Mouse (Mus musculus): ENCODE results near the gene Parva.

Parva gene

DNA sequence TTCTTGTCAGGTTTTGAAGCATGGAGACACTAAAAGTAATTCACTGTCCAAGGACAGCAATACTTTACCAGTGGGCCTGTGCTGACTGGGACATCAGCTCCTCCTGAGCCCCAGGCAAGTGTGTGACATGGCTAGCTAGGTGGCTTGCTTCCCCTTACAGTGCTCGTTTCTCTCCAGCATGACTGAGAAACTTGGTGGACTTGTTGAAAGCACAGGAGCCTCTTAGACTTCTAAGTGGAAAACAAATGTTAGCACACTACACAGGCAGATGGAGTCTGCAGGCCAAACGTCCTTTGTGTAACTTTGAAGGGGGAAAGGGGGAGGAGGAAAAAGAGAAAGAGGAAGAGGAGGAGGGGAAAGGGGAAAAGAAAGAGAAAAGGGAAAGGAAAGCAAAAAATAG is 172.3 kb downstream of the Parva start:
- no peak for DNase-seq (ENCODE audit: extremely low spot score)

DNA sequence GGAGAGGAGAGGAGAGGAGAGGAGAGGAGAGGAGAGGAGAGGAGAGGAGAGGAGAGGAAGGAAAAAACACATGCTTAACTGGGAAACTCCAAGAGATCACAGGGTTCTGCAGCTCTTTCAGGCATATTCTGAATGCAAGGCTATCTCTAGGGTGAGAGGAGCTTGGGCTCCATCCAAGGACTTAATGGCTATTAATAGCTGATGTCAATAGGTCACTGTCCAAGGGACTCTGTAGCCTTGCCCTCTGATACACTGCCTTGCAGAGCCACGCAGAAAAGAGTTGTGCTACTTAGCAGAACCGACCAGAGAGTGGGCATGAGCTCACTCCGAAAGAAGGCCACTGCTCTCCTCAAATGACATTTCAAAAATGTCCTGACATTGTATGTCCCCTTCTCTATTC is 172.9 kb downstream of the Parva start:
- no peak for DNase-seq (ENCODE audit: extremely low spot score)

- no peak for DNase-seq (ENCODE audit: extremely low spot score)
These were observed 175.7 kb downstream of the Parva start for GRCm38 (mm10) chr7:112602966-112603365.

- DNase-seq (ENCODE audit: extremely low spot score), result no peak
These were observed 176.3 kb downstream of the Parva start for GRCm38 (mm10) chr7:112603496-112604170.

- DNase-seq (ENCODE audit: extremely low spot score), result no peak
These were observed 176.9 kb downstream of the Parva start for GRCm38 (mm10) chr7:112604209-112604608.

DNA sequence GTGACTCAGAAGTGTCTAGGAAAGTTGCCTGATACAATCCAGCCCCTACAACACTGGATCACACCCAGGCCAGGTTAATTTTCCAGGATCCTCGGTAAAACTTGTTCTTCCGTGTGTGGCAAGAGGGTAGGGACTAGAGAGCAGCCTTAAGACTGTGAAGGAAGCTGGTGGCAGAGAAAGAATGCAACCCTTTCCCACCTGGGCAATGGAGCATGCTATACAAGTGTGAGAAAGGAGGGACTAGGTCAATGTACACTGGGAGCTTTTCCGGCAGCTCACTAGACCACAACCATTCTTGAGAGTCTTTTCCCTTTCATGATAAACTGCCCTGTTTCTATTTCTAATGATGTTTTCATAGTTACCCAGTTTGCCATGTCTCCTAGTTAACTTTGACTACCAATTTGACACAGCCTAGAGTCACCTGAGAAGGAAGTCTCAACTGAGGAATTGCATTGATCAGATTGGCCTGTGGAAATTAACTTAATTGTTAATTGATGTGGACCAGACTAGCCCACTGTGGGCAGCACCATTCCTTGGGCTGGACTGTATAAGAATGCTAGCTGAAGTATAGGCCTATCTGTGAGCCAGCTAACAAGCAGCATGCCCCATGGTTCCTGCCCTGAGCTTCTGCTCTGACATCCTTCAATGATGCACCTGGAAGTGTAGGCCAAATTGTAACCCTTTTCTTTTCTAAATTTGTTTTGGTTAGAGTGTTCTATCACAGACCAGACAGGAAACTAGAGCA is 186.9 kb downstream of the Parva start:
- no peak for DNase-seq (ENCODE audit: extremely low spot score)

DNA sequence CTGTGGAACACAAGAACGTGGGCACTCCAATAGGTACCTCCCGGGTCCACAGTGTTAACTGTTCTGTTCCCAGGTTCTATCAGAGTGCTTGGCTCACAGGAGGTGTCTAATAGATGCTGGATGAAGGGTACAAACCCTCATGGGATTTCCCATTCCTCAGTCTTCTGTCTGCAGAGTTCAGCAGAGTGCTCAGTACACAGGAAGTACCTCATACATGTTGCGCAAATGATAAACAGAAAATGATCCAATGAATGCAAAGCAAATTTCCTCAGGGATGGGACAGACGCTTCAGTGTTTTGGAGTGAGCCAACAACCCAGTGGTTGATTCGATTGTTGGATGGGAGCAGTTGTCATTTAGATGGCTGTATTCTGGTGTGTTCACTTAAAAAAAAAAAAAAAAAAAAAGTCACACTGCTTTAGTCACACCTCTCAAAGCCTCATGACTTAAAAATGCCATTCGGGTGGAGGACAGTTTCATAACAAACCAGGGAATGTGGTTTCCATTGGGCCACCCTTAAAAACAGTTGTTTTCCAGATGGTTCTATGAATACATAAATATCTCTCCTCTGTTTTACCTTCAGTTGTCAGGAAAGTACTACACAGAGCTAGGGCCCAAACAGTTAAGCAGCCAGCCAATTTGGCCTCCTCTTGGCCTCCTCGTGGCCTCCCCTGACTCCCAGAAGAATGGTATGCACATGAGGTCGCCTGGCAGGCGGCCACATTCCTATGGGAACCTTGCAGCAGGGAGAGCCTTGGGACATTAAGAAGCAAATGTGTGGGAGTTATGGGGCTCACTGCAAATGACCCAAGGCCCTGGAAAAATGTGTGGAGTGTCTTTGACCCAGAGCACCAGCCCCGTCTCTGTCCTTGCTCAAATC is 187.7 kb downstream of the Parva start:
- peak; percentile 10 for DNase-seq (ENCODE audit: extremely low spot score)

GRCm38 (mm10) chr7:112620322-112621179 is 193.2 kb downstream of the Parva start:
- DNase-seq (ENCODE audit: extremely low spot score), result no peak

GRCm38 (mm10) chr7:112627481-112627880 is 200.2 kb downstream of the Parva start:
- no peak for DNase-seq (ENCODE audit: extremely low spot score)

GRCm38 (mm10) chr7:112634505-112635213 is 207.4 kb downstream of the Parva start:
- DNase-seq (ENCODE audit: extremely low spot score), result no peak

- DNase-seq (ENCODE audit: extremely low spot score), result no peak
These were observed 208.6 kb downstream of the Parva start for GRCm38 (mm10) chr7:112635936-112636335.

Data from embryo, embryonic 9.5 days (tissue).